Mouse (Mus musculus) liver, embryonic 14.5 days (tissue): ENCODE measurements around the gene Gm9821. TPM values are rescaled to one million over a fixed set of nuclear protein-coding genes. Genes with fewer than 3 reads are reported as not detected.
A peak's percentile ranks its signal among the peaks of the same experiment; 100 is the strongest.

ENCODE experiments used
- ATAC-seq: fragments of 200-750 bp; cut with Nextera tagmentation; 2 replicates; pipeline ENCODE4 v1.8.0; 2017; ENCODE audit warnings: moderate number of reproducible peaks, mild to moderate bottlenecking, moderate library complexity; ENCODE audit not compliant: insufficient read depth
- DNase-seq, 3 experiments: peaks; one replicate each; pipeline ENCODE4 v3.0.0-alpha.2; 2012 to 2013; ENCODE audit warnings: low read depth in 3 of 3, low spot score in 3 of 3
- H3K27ac ChIP-seq: fragments of 300-500 bp; sonication (generic); 2 replicates; pipeline ENCODE4 v1.5.1; 2014; ENCODE audit warnings: moderate library complexity, mild to moderate bottlenecking, control low read depth, inconsistent platforms
- H3K27me3 ChIP-seq: fragments of 300-500 bp; sonication (generic); 2 replicates; pipeline ENCODE4 v1.6.1; 2014; ENCODE audit warnings: mild to moderate bottlenecking, low read length, moderate library complexity; ENCODE audit not compliant: control insufficient read depth, insufficient read depth
- H3K36me3 ChIP-seq: fragments of 300-500 bp; sonication (generic); replicated peaks from 2 replicates; pipeline ENCODE4 v1.6.1; 2014; ENCODE audit warnings: low read depth; ENCODE audit not compliant: control insufficient read depth, insufficient read depth
- H3K4me1 ChIP-seq, 2 experiments: fragments of 200-500 bp in 1 of 2; fragments of 300-500 bp in 1 of 2; sonication (generic) in 1 of 2; replicated peaks; 2 replicates each; pipeline ENCODE4 v1.6.1; 2012 to 2014; ENCODE audit warnings: antibody characterized with exemption in 1 of 2, inconsistent platforms in 1 of 2, low read length in 1 of 2; ENCODE audit not compliant: control insufficient read depth in 2 of 2, insufficient read depth in 2 of 2
- H3K4me2 ChIP-seq: fragments of 300-500 bp; sonication (generic); 2 replicates; pipeline ENCODE4 v1.6.1; 2014; ENCODE audit warnings: low read depth, mild to moderate bottlenecking, control low read depth, moderate library complexity
- H3K4me3 ChIP-seq, 2 experiments: fragments of 200-500 bp in 1 of 2; fragments of 300-500 bp in 1 of 2; sonication (generic) in 1 of 2; 2 replicates each; pipeline ENCODE4 v1.5.1; 2012 to 2014; ENCODE audit warnings: low read depth in 2 of 2, low read length in 2 of 2, mild to moderate bottlenecking in 2 of 2, control low read depth in 1 of 2, inconsistent platforms in 1 of 2, moderate library complexity in 1 of 2; ENCODE audit not compliant: insufficient read depth in 1 of 2
- H3K9ac ChIP-seq: fragments of 300-500 bp; sonication (generic); replicated peaks from 2 replicates; pipeline ENCODE4 v1.6.1; 2014; ENCODE audit warnings: mild to moderate bottlenecking, control low read depth, moderate library complexity
- H3K9me3 ChIP-seq: fragments of 300-500 bp; sonication (generic); 2 replicates; pipeline ENCODE4 v1.6.1; 2016; ENCODE audit warnings: low read length, mixed read lengths; ENCODE audit not compliant: control insufficient read depth
- CTCF ChIP-seq: IDR thresholded peaks from 2 replicates; pipeline ENCODE4 v1.5.1; 2016; ENCODE audit warnings: antibody characterized with exemption, low read depth, control low read depth
- EP300 ChIP-seq: IDR thresholded peaks from 2 replicates; pipeline ENCODE4 v1.6.1; 2016; ENCODE audit warnings: antibody characterized with exemption, low read depth
- WGBS: fragments of 180-500 bp; shearing (Covaris S2); extraction: QIAGEN DNeasy Blood & Tissue Kit; methylation state at CpG from one replicate; pipeline ENCODE4 v1.1.7; 2014; ENCODE audit not compliant: insufficient replicate concordance; 5-methylcytosine and 5-hydroxymethylcytosine counted together
- polyA plus RNA-seq, 2 experiments: library from polyadenylated mRNA; depleted of rRNA in 1 of 2; stranded (reverse) in 1 of 2; unstranded in 1 of 2; fragments of >200 nt; fragmentation: Nextera tagmentation in 1 of 2; extraction: Ambion mirVana in 1 of 2; gene quantifications; 2 replicates each; pipeline versions ENCODE4 v1.2.1 to v1.2.3; 2012 to 2014

The Gm9821 gene
- polyA plus RNA-seq, 2 experiments: 0.01 to 0.63 TPM

GRCm38 (mm10) chr2:91953825-91954224, 8.3 kb downstream of the Gm9821 start:
- DNase-seq (no peak), ATAC-seq (no peak)
- TF ChIP-seq CTCF: no peak
- TF ChIP-seq EP300: no peak

DNA sequence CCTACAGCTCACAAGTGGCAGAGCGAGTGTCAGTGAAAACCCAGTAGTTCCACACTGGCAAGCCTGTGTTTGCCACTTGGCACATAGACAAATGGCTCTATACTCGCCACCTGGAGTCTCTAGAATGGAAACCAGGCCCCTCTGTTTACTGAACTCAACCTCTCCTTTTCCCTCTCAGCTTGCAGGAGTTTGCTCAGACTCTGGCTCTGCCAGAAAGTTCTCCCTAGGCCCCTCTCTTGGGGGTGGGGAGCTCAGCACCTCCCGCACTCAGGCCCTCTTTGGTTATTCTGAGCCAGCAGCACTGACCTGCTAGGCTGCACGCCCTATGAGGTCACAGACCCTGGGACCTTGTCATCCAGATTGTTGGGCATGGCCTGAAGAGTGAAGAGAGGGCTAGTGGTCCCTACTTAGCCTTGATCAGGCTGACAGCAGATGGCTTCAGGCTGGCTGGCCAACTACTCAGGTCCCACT, 9.7 kb downstream of the Gm9821 start:
- Histone ChIP-seq H3K9ac (no peak overlapping the region), H3K4me2 (no peak overlapping the region), H3K9me3 (no peaks in the 10 kb centered on the region), H3K27ac (no peak overlapping the region; the same call in 1 of the 2 replicates), H3K4me1 (peaks cover 43 to 70% of the 10 kb centered on the region in 2 experiments), H3K27me3 (no peaks in the 10 kb centered on the region), H3K36me3 (no peaks in the 10 kb centered on the region), H3K4me3 (no peak overlapping the region)
- TF ChIP-seq CTCF (no peak), EP300 (no peak)
- WGBS: 77% methylated on average over 4 of the region's 4 CpGs
- DNase-seq: no peak
- no peak for ATAC-seq

More at GRCm38 (mm10) chr2:91953825-91954224, 8.3 kb downstream of the Gm9821 start:
- WGBS: 44% methylated on average over 5 of the region's 5 CpGs
- Histone ChIP-seq H3K27ac (no peak overlapping the region), H3K4me1 (peaks cover 44 to 68% of the 10 kb centered on the region in 2 experiments), H3K36me3 (no peaks in the 10 kb centered on the region), H3K9ac (no peak overlapping the region), H3K27me3 (no peaks in the 10 kb centered on the region), H3K9me3 (no peaks in the 10 kb centered on the region), H3K4me2 (no peak overlapping the region), H3K4me3 (no peak overlapping the region)

DNA sequence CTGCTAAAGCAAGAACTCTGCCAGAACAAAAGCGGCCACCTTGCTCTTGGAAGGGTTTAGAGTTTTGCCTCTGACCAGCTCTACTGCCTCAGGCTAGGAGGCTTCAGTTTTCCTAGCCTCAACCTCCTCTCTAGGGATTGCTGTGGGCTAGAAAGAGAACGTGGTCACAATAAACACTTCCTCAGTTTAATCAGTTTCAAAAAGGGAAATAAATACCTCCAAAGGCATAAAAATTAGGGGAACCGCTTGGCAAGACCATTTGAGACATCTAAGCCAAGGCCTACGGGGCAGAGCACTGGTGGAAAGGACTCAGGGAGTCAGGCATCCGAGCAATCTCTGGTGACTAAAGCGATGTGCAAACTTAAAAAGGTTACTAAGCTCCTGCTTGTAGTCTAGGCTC, 10.4 kb downstream of the Gm9821 start:
- ATAC-seq (no peak), DNase-seq (no peak)
- H3K9me3 ChIP-seq: no peaks in the 10 kb centered on the region
- H3K9ac ChIP-seq: no peak overlapping the region; the same call in 1 of the 2 replicates
- no peak overlapping the region for H3K4me3 ChIP-seq
- H3K27me3 ChIP-seq: no peaks in the 10 kb centered on the region
- WGBS: 66% methylated on average over 6 of the region's 6 CpGs
- H3K4me2 ChIP-seq: no peak overlapping the region
- no peak overlapping the region; the same call in 1 of the 2 replicates for H3K27ac ChIP-seq
- peaks cover 3% of the 10 kb centered on the region; the same call in 1 of the 2 replicates for H3K36me3 ChIP-seq
- peaks cover 35 to 67% of the 10 kb centered on the region in 2 experiments for H3K4me1 ChIP-seq
- no peak for TF ChIP-seq EP300
- no peak for TF ChIP-seq CTCF

GRCm38 (mm10) chr2:91957096-91957495, 11.6 kb downstream of the Gm9821 start:
- no peak for DNase-seq
- Histone ChIP-seq H3K4me1 (peaks cover 43 to 73% of the 10 kb centered on the region in 2 experiments), H3K27ac (peak overlapping the region; percentile 17), H3K4me2 (peak overlapping the region; percentile 22), H3K4me3 (no peak overlapping the region), H3K9me3 (no peaks in the 10 kb centered on the region), H3K9ac (peak overlapping the region; percentile 23), H3K36me3 (peaks cover 3% of the 10 kb centered on the region; the same call in 1 of the 2 replicates), H3K27me3 (no peaks in the 10 kb centered on the region)
- WGBS: 13% methylated on average over 4 of the region's 4 CpGs
- no peak for TF ChIP-seq EP300
- no peak for TF ChIP-seq CTCF
- peak; percentile 62 for ATAC-seq

- no peak overlapping the region for H3K27ac ChIP-seq
- H3K4me3 ChIP-seq: no peak overlapping the region
- TF ChIP-seq CTCF (no peak), EP300 (no peak)
- WGBS: 78% methylated on average over 8 of the region's 8 CpGs
- H3K9ac ChIP-seq: no peak overlapping the region
- H3K4me1 ChIP-seq: peaks cover 48 to 79% of the 10 kb centered on the region in 2 experiments
- H3K36me3 ChIP-seq: peaks cover 3% of the 10 kb centered on the region; the same call in 1 of the 2 replicates
- ATAC-seq (no peak), DNase-seq (no peak)
- no peak overlapping the region for H3K4me2 ChIP-seq
- H3K27me3 ChIP-seq: no peaks in the 10 kb centered on the region
- H3K9me3 ChIP-seq: no peaks in the 10 kb centered on the region
Observed at GRCm38 (mm10) chr2:91958049-91958448, 12.5 kb downstream of the Gm9821 start.
